In the genomic region with DNA sequence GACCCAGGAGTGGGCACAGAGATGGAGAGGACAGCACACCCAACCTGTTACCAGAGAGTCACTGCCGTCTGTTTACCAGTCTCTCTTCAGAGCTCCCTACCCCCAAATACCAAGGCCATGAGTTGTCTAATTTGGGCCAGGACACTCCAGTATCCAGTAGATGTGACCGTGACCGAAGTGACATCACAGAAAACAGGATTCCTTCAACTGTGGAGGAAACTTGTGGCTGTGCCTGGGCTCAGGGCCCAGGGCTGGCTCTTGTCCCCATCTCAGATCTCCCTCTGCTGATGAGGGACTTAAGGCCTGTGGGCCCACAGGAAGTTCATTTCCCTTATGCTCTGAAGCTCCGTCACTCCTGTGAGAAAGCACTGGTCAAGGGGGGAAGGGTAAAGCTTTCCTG, we compare ENCODE assay signal across 8 mouse cellular contexts. TPM values are rescaled to one million over a fixed set of nuclear protein-coding genes. Genes with fewer than 3 reads are reported as not detected.
DNase-seq lines count a peak whose midpoint lies in the region; ATAC-seq and TF ChIP-seq lines count a peak whose summit lies in the region.

No protein-coding gene starts in this region.

- TF ChIP-seq CTCF in gastrocnemius, adult 2 months (IDR thresholded peaks at IDR 0.05): no peak
- no peak for TF ChIP-seq CTCF in hindbrain, postnatal 0 days (IDR thresholded peaks at IDR 0.05; ENCODE audit: low read depth)

- H3K27ac ChIP-seq in gastrocnemius, adult 2 months: peak overlapping the region; percentile 88
- no peak overlapping the region for H3K27ac ChIP-seq in hindbrain, postnatal 0 days
- peak overlapping the region; percentile 91 for H3K27ac ChIP-seq in lung, embryonic 16.5 days (ENCODE audit: low read length)
- no peak overlapping the region for H3K27ac ChIP-seq in forebrain, embryonic 14.5 days (ENCODE audit: low read depth, low read length)

- no peaks in the 10 kb centered on the region for H3K9me3 ChIP-seq in megakaryocyte, embryonic 14.5 days
- H3K9me3 ChIP-seq in hindbrain, postnatal 0 days (ENCODE audit: low read length): no peaks in the 10 kb centered on the region
- no peaks in the 10 kb centered on the region for H3K9me3 ChIP-seq in lung, embryonic 16.5 days (ENCODE audit: control insufficient read depth, low read length)
- H3K9me3 ChIP-seq in forebrain, embryonic 14.5 days (replicated peaks; ENCODE audit: control insufficient read depth, low read length): no peaks in the 10 kb centered on the region

- intact Hi-C loops in gastrocnemius, adult 2 months (cut with DNase I): loop anchor here (5.0 kb wide), 1 partner anchor 94 kb away; no protein-coding TSS in a partner anchor

- H3K4me1 ChIP-seq in megakaryocyte, embryonic 14.5 days: peaks cover 55% of the 10 kb centered on the region
- no peaks in the 10 kb centered on the region for H3K4me1 ChIP-seq in hindbrain, postnatal 0 days (ENCODE audit: insufficient read depth, low read length)
- H3K4me1 ChIP-seq in lung, embryonic 16.5 days (replicated peaks; ENCODE audit: control insufficient read depth, insufficient read depth, low read length): peaks cover 47% of the 10 kb centered on the region
- H3K4me1 ChIP-seq in forebrain, embryonic 14.5 days (ENCODE audit: control insufficient read depth, insufficient read depth, low read length): 0 out of 2 replicates have a peak, but pooled peaks cover 3% of the 10 kb centered on the region

- H3K27me3 ChIP-seq in megakaryocyte, embryonic 14.5 days (replicated peaks): peaks cover 25% of the 10 kb centered on the region
- no peaks in the 10 kb centered on the region for H3K27me3 ChIP-seq in hindbrain, postnatal 0 days (ENCODE audit: insufficient read depth, low read length)
- no peaks in the 10 kb centered on the region for H3K27me3 ChIP-seq in lung, embryonic 16.5 days (ENCODE audit: control insufficient read depth, insufficient read depth, low read depth, low read length)
- no peaks in the 10 kb centered on the region for H3K27me3 ChIP-seq in forebrain, embryonic 14.5 days (replicated peaks; ENCODE audit: control insufficient read depth, insufficient read depth, low read length)

- peak overlapping the region; percentile 4 for H3K4me3 ChIP-seq in megakaryocyte, embryonic 14.5 days (replicated peaks)
- no peak overlapping the region for H3K4me3 ChIP-seq in gastrocnemius, adult 2 months
- H3K4me3 ChIP-seq in hindbrain, postnatal 0 days (ENCODE audit: low read length): no peak overlapping the region
- H3K4me3 ChIP-seq in lung, embryonic 16.5 days (ENCODE audit: low read length): no peak overlapping the region
- no peak overlapping the region for H3K4me3 ChIP-seq in forebrain, embryonic 14.5 days (ENCODE audit: low read depth, low read length)

- no peaks in the 10 kb centered on the region for H3K36me3 ChIP-seq in megakaryocyte, embryonic 14.5 days (replicated peaks; ENCODE audit: low read length)
- no peaks in the 10 kb centered on the region for H3K36me3 ChIP-seq in hindbrain, postnatal 0 days (ENCODE audit: insufficient read depth, low read length)
- no peaks in the 10 kb centered on the region for H3K36me3 ChIP-seq in lung, embryonic 16.5 days (ENCODE audit: control insufficient read depth, insufficient read depth, low read length)
- no peaks in the 10 kb centered on the region for H3K36me3 ChIP-seq in forebrain, embryonic 14.5 days (ENCODE audit: control insufficient read depth, insufficient read depth, low read length)

- no peak for ATAC-seq in megakaryocyte, adult 5-6 weeks (ENCODE audit: poor library complexity, severe bottlenecking)
- peak; percentile 64; the same call in 1 of the 2 replicates for ATAC-seq in hindbrain, postnatal 0 days
- peak; percentile 66 for ATAC-seq in lung, embryonic 16.5 days (ENCODE audit: low read depth)
- no peak for ATAC-seq in forebrain, embryonic 14.5 days

- no peak overlapping the region for H3K9ac ChIP-seq in hindbrain, postnatal 0 days (replicated peaks; ENCODE audit: low read length)
- peak overlapping the region; percentile 39; the same call in 1 of the 2 replicates for H3K9ac ChIP-seq in lung, embryonic 16.5 days (ENCODE audit: low read length)
- no peak overlapping the region for H3K9ac ChIP-seq in forebrain, embryonic 14.5 days (ENCODE audit: low read length)

- peak; percentile 86 for DNase-seq in gastrocnemius, adult 2 months
- DNase-seq in hindbrain, postnatal 0 days (ENCODE audit: low spot score): peak; percentile 37
- no peak for DNase-seq in forebrain, embryonic 14.5 days (ENCODE audit: low spot score)
- DNase-seq in cerebellum, postnatal 25 days: no peak
- no peak for DNase-seq in layer of hippocampus, postnatal 25 days (ENCODE audit: extremely low spot score in 1 of 2, low spot score in 1 of 2)

- WGBS in hindbrain, postnatal 0 days: 55% methylated on average over 4 of the region's 4 CpGs
- 34% methylated on average over 4 of the region's 4 CpGs for WGBS in lung, embryonic 16.5 days
- 75% methylated on average over 4 of the region's 4 CpGs for WGBS in forebrain, embryonic 14.5 days

- H3K4me2 ChIP-seq in hindbrain, postnatal 0 days (ENCODE audit: low read depth, low read length): no peak overlapping the region
- H3K4me2 ChIP-seq in lung, embryonic 16.5 days (ENCODE audit: low read depth, low read length): no peak overlapping the region
- H3K4me2 ChIP-seq in forebrain, embryonic 14.5 days (ENCODE audit: low read length): no peak overlapping the region

RNA-seq across cellular contexts. Expression of a gene that starts 14.5 kb away (rescaled TPM):
- 237 and 451 TPM in 2 replicates for polyA plus RNA-seq in megakaryocyte, embryonic 14.5 days (2012; ENCODE audit: insufficient read depth, low replicate concordance)
- 27.5 and 30.6 TPM in 2 replicates for total RNA-seq in megakaryocyte, adult 5-6 weeks (2015)
- total RNA-seq in megakaryocyte, adult 5-6 weeks (2017): 6.1 and 9.3 TPM in 2 replicates
- total RNA-seq in gastrocnemius, adult 2 months (2021): 10 to 100 TPM; 26.0 to 43.4 TPM
- total RNA-seq in hindbrain, postnatal 0 days (2014; rRNA removed): 55.3 and 55.4 TPM in 2 replicates
- polyA plus RNA-seq in hindbrain, postnatal 0 days (2015; fragmentation: Nextera tagmentation; extraction: Ambion mirVana): 46.1 and 46.7 TPM in 2 replicates
- polyA plus RNA-seq in lung, embryonic 16.5 days (2015; fragmentation: Nextera tagmentation; extraction: Ambion mirVana): 25.6 and 29.9 TPM in 2 replicates
- 25.3 and 28.2 TPM in 2 replicates for polyA plus RNA-seq in forebrain, embryonic 14.5 days (2014; fragmentation: Nextera tagmentation; extraction: Ambion mirVana)
- total RNA-seq in layer of hippocampus, postnatal 25 days (2021): 10 to 100 TPM; 26.0 to 27.7 TPM

Comparison
In these comparisons a context has a peak if more than half of its experiments do, and no peak if none do; other contexts are left out.
1. ATAC-seq: peak in hindbrain, postnatal 0 days (single experiment) and lung, embryonic 16.5 days (single experiment); none in megakaryocyte, adult 5-6 weeks (single experiment) and forebrain, embryonic 14.5 days (single experiment).
2. DNase-seq: peak in gastrocnemius, adult 2 months (single experiment) and hindbrain, postnatal 0 days (single experiment); none in forebrain, embryonic 14.5 days (single experiment), cerebellum, postnatal 25 days (0 of 2) and layer of hippocampus, postnatal 25 days (0 of 2).
3. H3K27ac ChIP-seq: peak in gastrocnemius, adult 2 months (single experiment) and lung, embryonic 16.5 days (single experiment); none in hindbrain, postnatal 0 days (single experiment) and forebrain, embryonic 14.5 days (single experiment).